Mouse (Mus musculus): ENCODE results near the gene Ablim1. TPM values are rescaled to one million over a fixed set of nuclear protein-coding genes. Genes with fewer than 3 reads are reported as not detected.

Gene Ablim1
- polyA plus RNA-seq, 1 experiment from 2014 or later, result 12.4 TPM

DNA sequence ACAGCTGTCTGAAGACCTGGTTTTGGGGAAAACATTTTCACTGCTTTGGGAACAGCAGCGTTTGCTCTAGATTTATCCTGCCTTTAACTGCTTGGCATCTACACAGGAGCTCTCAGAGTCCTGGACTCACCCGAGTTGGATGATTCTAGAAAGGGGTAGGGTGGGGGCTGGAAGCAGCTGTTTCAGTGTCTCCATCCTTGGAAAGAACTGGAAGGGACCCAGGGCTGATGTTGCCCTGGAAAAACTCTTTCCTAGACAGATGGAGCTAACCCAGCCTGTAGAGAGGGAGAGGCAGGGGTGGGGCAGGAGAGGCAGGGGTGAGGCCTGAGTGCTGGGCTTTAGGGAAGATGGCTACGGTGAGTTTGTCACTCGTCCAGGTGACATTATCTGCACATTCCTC is 330.5 kb downstream of the Ablim1 start:
- Histone ChIP-seq H3K36me3 (ENCODE audit: control insufficient read depth, insufficient read depth) (no peaks in the 10 kb centered on the region), H3K4me2 (ENCODE audit: low read depth, low read length) (no peak overlapping the region), H3K27me3 (ENCODE audit: control insufficient read depth, insufficient read depth, low read depth, low read length) (no peaks in the 10 kb centered on the region), H3K27ac (ENCODE audit: low read length) (no peak overlapping the region), H3K9ac (ENCODE audit: low read depth, low read length) (no peak overlapping the region), H3K4me1 (ENCODE audit: control insufficient read depth, low read depth, low read length) (no peaks in the 10 kb centered on the region), H3K9me3 (replicated peaks; ENCODE audit: control insufficient read depth, low read length) (no peaks in the 10 kb centered on the region), H3K4me3 (ENCODE audit: low read depth, low read length) (no peak overlapping the region)
- no peak for ATAC-seq (ENCODE audit: low read depth)
- 46% methylated on average over 4 of the region's 4 CpGs for WGBS (ENCODE audit: insufficient replicate concordance)

DNA sequence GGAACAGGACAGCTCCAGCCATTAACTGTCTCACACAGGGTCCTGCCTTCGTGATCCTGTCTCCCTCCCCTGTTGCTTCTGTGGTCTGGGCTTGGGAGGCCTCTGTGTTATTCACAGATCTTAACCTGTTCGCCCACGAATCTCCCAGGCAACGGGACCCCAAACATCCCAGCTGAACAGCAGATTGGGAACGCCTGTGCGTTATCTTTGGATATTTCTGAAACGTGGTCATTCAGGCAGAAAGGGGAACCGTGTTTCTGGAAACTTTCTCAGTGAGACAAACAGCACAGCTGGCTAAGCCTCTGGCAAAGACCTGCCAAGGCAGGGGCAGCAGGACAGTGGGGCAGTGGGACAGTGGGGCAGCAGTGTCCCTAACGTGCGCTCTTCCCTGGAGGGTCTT is 331.0 kb downstream of the Ablim1 start:
- H3K9ac ChIP-seq (ENCODE audit: low read depth, low read length), result no peak overlapping the region
- no peak overlapping the region for H3K4me2 ChIP-seq (ENCODE audit: low read depth, low read length)
- no peaks in the 10 kb centered on the region for H3K4me1 ChIP-seq (ENCODE audit: control insufficient read depth, low read depth, low read length)
- 36% methylated on average over 10 of the region's 10 CpGs for WGBS (ENCODE audit: insufficient replicate concordance)
- no peaks in the 10 kb centered on the region for H3K9me3 ChIP-seq (replicated peaks; ENCODE audit: control insufficient read depth, low read length)
- no peaks in the 10 kb centered on the region for H3K36me3 ChIP-seq (ENCODE audit: control insufficient read depth, insufficient read depth)
- no peak overlapping the region for H3K4me3 ChIP-seq (ENCODE audit: low read depth, low read length)
- ATAC-seq (ENCODE audit: low read depth), result no peak
- no peaks in the 10 kb centered on the region for H3K27me3 ChIP-seq (ENCODE audit: control insufficient read depth, insufficient read depth, low read depth, low read length)
- H3K27ac ChIP-seq (ENCODE audit: low read length), result no peak overlapping the region

Other genes starting within 250 kb of the Ablim1 start
- gene Fam160b1, start 45.8 kb upstream of the Ablim1 start, polyA plus RNA-seq (2015; fragmentation: Nextera tagmentation; extraction: Ambion mirVana), result 5.6 and 7.2 TPM in 2 replicates
- gene Trub1, start 138.0 kb upstream of the Ablim1 start, polyA plus RNA-seq (2015; fragmentation: Nextera tagmentation; extraction: Ambion mirVana), result 7.3 and 8.7 TPM in 2 replicates